Mouse (Mus musculus) liver (tissue): ENCODE results near the gene L1td1.

Experiments
- DNase-seq: peaks from one replicate; pipeline ENCODE4 v3.0.0-alpha.2; 2020; ENCODE audit warnings: mixed read lengths

The L1td1 gene

DNA sequence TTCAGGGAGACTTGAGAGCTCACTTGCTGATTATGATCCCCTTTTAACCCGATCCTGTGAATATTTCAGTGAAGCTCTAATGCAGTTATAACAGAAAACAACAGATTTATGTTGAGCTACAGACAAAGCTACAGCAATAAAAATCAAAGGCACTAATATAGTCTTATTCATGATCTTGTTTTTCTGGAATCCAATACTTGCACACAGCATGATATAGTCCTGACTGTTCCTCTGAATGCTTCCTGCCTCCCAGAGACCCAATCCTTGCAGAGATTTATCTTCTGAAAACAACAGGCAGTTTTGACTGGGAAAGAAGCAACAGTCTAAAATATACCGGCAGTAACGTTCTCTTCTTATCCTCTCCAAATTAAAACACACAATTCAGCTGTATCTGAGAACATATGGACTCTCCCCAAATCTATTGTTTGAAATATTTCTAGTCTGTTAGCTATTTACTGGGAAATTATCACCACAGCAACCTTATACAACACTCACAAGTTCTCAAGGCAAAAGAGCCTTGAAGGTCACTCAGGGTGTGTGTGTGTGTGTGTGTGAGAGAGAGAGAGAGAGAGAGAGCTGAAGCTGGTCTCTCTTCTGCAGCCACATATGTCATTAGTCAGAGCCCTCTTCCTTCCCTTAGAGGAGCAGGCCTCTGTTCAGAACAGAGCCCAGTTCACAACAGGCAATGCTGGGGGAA lies 16.8 kb downstream of the L1td1 start:
- no peak for DNase-seq

- no peak for DNase-seq
These were observed 17.3 kb downstream of the L1td1 start for GRCm38 (mm10) chr4:98743906-98744210.

DNA sequence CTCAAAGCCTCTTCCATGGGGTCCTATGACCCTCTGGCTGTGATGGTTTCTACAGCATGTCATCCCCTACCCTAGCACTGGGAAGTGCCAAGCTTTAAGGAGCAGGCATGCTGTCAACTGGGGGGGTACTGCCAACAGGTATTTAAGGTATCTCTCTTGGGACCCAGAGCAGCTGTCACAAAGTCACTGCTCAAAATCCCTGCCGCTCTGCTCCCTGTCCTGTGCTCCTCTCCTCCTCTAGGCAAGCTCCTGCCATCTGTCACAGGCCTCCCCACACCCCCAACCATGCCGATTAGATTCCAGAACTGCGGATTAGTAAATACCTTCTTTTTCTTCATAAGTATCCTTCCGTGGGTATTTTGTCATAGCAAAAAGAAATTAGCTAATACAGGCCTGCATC lies 27.9 kb downstream of the L1td1 start:
- DNase-seq, result no peak

- DNase-seq, result no peak
These were observed 29.6 kb downstream of the L1td1 start for GRCm38 (mm10) chr4:98756141-98756540.

DNA sequence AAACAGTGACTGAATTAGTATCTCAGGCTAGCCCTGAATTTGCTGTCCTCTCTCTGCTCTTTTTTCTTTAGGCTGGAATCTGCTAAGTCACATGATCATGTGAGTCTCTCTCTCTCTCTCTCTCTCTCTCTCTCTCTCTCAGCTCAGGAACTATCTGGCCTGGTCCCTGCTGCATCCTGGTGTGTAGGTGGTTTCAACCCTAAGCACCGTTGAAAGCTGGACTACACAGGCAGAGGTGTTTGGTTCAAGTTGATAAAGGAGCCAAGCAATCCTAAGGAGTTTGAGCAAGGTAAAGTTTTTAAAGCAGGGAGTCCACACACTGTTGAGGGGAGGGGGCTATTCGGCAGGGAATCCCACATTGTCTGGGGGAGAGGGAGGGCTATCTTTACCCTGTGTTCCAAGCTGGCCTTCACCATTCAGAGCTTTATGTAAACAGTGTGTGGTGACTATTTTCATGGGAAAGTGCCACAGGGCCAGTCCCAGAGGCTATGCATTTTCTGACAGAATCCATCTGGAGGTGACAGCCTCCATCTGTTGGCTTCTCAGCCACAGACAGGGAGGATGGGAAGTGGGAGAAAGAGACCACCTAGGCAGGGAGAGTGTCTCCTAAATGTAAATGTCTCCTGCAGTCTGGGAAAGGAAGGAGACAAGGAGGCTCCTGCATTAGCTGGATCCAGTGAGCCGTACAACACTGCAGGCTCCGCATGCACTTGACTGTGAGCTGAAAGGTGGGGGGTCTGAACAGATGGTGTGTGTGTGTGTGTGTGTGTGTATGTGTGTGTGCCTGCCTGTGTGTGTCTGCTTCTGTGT lies 31.7 kb downstream of the L1td1 start:
- DNase-seq, result no peak

DNA sequence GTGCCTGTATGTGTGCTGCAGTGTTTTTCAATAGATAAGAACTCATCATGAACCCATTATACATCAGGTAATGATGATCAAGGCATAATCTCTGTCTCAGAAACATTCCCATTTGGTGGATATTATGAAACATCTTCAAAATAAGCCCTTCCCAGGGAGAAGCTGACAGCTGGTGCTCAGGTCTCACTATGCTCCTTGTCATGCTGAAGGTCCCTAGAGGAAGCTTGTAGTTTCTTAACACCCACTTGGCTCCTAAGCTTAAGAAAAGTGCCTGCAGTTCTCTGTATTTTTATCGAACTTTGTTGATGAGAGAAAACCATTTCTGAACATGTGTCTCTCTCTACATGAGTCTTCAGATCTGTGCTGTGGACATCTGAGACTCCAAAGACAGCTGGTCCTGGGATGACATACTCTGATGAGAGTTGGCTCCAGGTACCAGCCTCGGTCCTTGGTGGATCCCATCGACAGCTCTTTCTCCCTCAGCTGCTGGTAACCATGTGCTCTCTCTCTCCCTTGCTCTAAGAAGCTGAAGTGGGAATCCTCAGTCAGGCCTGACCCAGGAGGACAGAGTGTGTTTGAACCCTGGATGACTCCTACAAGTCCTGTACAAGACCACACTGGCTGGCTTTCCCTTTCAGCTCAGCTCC lies 32.5 kb downstream of the L1td1 start:
- DNase-seq, result no peak

DNA sequence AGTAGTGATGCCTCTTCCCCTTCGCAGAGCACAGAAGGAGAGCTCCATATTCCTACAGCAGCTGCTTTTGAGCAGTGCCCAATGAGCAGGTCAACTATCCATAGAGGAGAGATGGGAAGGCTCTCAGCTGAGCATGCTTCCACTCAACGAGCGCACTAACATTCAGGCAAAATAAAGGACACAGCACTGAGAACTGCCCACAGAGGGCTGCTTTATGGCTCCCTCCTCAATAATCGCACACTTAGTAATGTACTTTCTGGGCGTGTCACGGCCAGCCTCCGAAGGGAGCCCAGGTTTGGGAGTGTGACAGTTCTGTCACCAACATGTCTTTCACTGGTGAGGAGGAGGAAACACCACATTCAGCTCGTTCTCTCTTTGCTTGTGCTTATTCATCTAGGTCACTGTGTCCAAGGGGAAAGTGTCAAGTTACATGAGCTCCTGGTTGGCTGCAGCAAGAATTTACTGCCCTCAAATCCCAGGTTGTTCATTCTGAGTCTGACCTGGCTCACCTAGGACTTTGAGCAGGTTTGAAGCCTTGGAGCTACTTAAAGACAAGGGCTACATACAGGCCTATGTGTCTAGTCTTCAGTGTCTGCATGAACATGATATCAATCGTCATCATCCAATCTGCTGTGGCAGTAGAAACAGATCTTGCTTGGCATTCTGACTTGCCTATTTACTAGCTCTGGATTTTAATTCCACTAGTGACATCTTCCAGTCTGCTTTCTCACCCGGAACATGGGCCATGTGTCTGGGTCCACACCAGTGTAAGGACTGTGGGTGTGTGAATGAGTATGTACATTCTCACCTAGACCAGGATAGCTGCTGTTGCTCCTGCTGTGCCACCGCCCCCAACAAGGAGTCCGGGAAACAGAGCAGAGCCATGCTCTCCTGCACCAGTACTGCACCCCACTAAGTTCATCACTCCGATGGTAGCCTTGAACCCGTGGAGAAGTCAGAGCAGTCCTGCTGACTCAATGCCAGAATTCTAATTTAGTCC lies 40.9 kb downstream of the L1td1 start:
- no peak for DNase-seq

GRCm38 (mm10) chr4:98773785-98774184 lies 47.3 kb downstream of the L1td1 start:
- DNase-seq, result no peak

- DNase-seq, result no peak
These were observed 50.3 kb downstream of the L1td1 start for GRCm38 (mm10) chr4:98776721-98777427.

GRCm38 (mm10) chr4:98777464-98777863 lies 50.9 kb downstream of the L1td1 start:
- DNase-seq, result no peak

DNA sequence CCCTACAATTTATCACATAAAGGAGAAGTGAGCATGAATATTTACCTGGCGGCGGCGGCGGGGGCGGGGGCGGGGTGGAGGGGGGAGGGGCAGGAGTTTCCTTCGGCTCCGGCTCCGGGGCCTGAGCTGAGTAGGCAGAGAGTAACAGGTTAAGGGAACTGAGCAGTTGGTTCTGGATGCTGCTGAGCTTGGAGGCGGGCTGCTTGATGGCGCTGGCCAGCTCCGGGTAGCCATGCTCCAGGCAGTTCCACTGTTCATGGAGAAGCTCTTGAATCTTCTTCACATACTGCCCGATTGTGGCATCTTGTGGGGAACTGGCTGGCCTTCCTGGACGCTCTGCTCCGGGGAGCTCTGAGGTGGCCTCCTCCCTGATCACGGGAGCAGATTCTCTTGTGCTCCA lies 51.7 kb downstream of the L1td1 start:
- DNase-seq, result no peak

GRCm38 (mm10) chr4:98785851-98786250 lies 59.3 kb downstream of the L1td1 start:
- no peak for DNase-seq

GRCm38 (mm10) chr4:98786281-98786680 lies 59.7 kb downstream of the L1td1 start:
- no peak for DNase-seq
